Mouse (Mus musculus) erythroblast, embryonic 14.5 days (primary cell): ENCODE measurements around the gene Milr1.

ENCODE experiments used
- GATA1 ChIP-seq: IDR thresholded peaks from 2 replicates; pipeline ENCODE4 v1.6.1; 2012; ENCODE audit warnings: low read length, inconsistent platforms, mixed read lengths
- TAL1 ChIP-seq: IDR thresholded peaks from 3 replicates; pipeline ENCODE4 v1.6.1; 2012; ENCODE audit warnings: low read length, inconsistent platforms, mixed read lengths

- no peak for TF ChIP-seq TAL1
- TF ChIP-seq GATA1: no peak
Measured at GRCm38 (mm10) chr11:106724176-106724915, 26.7 kb upstream of the Milr1 start.
